Mouse (Mus musculus): ENCODE data around the gene Tex10.
"Not testable (repeated sequence)": the region's sequence is repeated elsewhere in the genome, so short reads cannot be mapped to it uniquely, and the experiment has no call there.

Gene Tex10

DNA sequence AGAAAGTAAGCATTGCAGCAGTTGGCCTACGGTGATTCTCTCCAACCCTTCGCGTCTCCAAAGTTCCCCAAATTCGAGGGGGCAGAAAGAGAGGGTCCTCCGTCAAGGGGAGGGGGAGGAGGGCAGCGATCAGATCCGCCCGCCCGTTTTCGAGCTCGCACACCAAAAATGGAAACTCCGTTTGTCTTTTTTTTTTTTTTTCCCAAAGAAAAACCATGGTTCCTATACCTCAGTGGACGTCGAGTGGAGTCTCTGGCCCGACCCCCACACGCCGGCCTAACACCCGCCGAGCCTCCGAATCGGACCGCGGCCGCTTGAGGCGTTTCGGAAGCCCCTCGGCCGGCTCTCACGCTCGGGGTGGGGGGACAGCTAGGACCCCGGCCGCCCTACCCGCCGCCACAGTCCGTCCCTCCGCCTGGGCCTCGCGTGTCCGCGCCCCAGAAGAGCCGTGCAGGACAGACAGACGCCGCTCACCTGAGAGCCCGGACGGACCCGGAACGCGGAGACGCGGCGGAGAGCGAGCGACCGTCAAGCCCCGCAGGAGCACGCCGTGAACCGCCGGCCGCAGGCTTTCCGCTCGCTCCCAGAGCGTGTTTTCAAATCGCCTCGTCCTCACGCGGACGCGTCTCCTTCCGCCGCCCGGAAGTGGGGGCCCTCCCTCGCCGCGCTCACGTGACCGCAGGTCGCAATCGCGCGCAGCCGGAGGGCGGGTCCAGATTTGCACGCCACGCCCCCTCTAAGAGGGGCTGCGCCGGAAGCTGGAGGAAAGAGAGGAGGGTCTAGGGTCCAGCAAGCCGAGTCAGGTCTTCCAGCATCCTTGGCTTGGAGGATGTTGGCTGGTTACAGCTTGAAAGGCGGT, at the start of gene Tex10:
Tex10 (minus strand) TSS at position 668 of the 859 bp plus-strand sequence.
- DNase-seq (ENCODE audit: low spot score) = peak; percentile 65

DNA sequence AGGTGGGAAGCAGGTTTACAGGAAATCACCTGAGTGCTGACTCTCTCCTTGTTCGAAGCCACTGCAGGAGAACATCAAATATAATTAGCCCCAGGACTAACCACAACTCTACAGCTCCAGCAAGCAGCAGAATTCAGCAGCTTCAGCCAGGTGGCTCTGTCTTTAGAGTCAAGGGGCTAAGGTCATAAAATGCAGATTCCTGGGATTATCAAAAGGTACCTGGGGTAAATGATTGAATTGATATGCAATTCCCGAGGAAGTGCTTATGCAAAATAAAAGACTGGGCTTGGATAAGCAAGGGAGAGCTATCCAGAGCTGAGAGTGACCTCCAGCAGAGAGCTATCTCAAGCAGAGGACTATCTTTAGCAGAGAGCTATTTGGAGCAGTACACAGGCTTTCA, 37.6 kb upstream of the Tex10 start:
- no peak for DNase-seq (ENCODE audit: low spot score)

DNA sequence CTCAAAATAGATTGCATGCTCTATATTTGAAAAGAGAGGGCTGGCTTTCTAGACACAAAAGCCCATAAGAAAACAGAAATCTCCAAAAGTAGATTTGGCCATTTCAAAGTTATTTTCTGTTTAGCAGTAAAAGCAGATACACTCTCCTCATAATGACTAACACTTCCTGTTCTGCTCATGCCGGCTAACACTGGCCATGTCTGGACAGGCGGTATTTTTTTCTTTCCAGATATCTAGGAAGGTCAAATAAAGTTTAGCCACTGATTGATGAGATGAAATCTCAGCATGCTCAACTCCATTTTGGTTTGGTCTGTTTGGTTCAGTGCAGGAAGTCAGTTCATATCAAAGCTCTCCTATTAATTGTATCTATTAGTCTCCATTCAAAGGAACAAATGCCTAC, 19.3 kb upstream of the Tex10 start:
- no peak for DNase-seq (ENCODE audit: low spot score)

DNA sequence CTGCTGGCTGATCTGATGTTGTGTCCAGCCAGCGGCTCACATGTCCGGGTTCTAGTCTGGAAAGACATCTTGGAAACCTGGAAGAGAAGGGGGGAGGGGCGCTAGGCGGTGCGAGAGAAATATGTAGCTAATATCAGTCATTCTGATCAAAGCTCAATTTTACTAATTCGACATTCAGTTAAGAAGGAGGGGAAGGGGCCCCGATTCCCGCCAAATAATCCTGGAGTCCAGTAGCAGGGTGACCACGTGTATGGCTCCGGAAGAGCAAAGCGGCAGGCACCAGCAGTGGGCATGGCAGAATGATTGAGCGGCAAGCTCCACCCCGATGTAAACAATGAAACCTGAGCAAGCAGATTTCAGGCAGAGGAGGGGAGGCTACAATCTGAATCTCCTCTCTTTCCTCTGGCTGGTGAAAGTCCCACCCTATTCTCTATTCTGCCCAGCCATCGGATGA, 18.1 kb upstream of the Tex10 start:
- no peak for DNase-seq (ENCODE audit: low spot score)

DNA sequence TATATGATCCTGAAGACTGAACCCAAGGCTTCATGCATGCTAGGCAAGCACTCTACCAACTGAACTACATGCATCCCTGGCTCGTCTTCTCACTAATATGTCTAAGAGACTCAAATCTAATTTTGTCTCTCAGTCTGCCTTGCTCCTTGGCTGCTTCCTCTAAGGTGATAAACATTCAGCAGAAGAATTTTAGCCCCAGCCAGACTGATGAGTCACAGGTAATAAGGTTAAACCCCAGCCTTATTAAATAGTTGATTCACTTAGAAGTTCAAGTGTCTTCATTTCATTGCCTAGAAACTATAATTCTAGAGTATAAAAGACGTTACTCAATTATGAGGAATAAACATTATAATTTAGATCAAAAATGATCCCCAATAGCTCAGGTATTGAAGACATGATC, 15.7 kb upstream of the Tex10 start:
- DNase-seq (ENCODE audit: low spot score) = no peak

DNA sequence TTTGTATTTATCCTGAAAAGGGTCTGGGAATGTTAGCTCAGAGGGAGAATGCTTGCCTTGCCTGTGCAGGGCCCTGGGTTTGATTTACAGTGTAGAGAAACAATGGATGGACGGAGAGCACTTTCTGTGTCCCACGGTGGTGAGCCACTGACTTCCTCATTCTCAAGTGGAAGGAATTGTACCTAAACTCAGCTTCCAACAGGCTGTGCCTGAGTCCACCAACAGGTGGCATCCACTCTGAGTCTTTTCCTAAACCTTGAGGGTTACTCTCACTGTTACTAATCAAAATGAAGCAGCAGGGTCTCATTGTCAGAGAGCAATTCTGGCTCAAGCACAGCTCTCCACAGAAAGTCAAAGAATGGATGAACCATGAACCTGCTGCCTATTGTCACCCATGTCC, 8.0 kb upstream of the Tex10 start:
- no peak for DNase-seq (ENCODE audit: low spot score)

DNA sequence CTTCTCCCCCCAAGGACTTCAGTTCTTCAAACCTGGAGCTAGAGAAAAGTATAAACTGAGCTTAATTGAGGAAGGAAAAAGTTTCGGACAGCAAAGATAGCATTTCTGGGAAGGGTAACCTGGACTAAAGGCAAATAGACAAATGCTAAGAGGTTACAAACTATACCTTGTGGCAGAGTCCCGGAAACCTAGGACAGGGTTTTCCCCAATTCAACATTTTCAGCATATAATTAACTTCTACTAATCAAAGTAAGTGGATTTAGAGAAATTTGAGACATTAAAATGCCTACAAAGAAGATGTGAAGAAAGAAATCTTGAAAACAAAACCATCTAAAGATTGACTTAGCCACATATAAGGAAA, 372 bp upstream of the Tex10 start:
- no peak for DNase-seq (ENCODE audit: low spot score)

DNA sequence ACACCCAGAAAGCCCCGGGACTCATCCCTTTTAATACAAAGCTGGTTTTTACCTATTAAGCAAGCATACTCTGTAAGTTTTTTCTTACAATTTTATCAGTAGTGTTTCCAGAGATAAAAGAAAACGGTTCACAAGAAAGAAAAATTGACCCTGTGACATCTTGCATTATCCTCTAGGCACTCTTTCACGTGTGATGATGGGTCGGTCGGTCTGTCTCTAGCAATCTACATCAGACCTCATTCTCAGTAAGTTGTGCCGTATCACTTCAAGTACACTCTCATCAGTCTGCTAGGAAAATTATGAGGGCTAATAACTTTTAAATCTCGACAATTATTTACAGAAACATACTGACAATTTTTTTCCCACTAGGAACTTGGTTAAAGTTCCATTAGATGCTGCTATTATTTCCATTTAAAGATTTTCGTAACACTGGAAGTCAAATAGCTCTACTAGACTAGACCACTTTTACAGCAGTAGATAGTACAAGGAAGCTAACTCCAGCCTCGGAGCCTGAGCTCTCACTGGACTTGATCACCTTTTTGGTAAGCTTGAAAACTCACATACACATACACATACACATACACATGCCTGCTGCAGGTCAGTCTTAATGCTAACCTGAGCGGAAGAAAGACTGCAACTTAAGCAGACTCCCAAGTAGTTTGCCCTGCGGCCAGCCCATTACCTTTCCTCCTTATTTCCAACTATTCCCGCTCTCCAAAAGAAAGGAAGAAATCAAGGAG, 1.0 kb downstream of the Tex10 start:
- DNase-seq (ENCODE audit: low spot score) = no peak

DNA sequence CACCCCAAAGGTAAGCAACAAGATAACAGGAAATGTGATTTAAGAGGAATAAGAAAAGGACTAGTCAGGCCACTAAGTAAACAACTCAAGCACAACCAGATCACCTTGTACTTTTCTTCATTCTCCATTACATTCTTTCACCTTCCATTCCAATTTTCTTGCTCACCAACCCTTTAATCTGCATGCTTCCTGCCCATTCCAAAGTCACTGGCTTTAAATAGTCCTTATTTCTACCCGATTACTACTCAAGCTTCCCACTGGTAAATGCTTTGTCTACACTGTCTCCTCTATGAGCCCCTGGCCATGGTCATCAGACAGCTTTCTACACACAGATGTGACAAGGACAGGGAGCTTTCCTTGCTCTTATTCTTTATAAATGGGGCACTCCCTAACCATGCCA, 2.3 kb downstream of the Tex10 start:
- no peak for DNase-seq (ENCODE audit: low spot score)

DNA sequence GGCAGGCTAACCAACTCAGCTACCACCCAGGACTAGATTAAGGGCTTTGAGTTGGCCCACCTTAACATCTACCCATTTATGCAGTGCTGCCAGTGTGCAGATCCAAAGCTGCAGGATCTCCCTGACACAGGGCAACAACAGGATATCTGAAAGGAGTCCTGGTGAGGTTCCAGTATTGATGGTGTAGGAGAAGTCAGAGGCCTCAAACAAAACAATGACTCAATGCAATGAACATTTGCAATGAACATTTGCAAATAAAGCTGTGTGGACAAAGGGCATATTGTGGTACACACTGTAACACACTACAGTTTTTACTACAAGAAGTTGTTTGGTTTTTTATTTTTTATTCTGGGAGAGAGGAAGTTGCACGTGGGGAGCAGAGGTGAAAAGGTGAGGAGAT, 12.2 kb downstream of the Tex10 start:
- no peak for DNase-seq (ENCODE audit: low spot score)

DNA sequence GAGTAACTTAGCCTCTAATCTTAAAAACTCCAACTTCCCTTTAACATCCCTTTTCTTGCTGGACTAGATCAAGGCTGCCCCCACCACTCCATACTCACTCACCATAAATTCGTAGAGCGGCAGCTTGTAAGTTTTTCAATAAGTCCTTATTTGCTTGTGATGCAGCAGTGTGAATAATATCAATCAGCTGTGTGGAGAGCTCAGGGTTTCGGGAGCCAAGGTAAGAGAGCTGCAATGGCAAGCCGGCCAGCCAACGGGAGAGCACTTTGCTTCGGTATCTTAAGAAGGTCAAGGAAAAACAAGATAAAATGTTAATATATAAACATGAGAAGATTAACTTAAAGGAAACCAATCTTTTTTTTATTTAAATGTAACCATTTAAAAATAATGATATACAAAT, 14.8 kb downstream of the Tex10 start:
- DNase-seq (ENCODE audit: low spot score) = no peak

DNA sequence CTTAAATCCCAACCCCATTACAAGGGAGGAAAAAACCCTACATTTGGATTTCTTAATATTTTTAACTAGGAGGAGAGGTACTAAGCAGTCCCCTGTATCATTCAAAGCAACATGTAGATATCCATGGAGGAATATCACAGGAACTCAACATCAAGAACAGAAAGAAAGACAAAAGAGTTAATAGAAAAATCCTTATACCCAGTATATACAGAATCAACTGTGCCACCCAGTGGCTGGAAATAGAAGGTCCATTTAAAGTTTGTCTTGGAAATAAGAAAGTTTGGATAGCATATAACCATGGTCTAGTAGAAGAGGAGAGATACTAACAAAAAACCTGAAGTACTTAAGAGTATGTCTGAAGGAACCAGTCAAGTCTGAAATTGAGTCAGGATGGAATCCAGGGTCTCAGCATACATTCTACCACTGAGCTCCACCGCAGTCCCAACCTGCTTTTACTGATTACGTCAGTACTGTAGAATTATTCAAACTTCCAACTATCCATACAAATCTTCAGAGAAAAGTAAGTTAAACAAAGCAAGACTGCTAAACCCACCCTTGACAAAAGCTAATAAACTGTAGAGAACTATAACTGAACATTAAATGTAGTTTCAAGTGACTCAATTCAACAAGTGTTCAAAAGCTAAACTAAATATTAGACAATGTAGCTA, 19.0 kb downstream of the Tex10 start:
- DNase-seq (ENCODE audit: low spot score) = no peak

DNA sequence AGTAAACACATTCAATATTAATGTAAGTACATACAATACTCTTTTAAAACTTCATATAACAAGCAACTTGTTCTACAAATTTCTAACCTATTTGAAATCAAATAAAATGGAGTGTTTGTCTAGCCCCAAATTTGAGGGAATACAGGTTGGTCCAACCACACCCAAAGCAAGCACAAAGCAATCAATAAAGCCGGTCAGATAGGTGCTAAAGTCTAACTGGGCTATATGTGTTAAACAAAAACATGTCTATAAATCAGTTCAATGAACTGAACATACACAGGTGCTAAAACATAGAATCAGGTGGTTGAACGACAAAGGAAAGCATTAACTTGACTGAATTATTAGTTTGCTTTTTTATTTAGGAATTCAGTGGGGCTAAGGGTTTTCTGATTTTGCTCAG, 45.2 kb downstream of the Tex10 start:
- DNase-seq (ENCODE audit: low spot score) = no peak

DNA sequence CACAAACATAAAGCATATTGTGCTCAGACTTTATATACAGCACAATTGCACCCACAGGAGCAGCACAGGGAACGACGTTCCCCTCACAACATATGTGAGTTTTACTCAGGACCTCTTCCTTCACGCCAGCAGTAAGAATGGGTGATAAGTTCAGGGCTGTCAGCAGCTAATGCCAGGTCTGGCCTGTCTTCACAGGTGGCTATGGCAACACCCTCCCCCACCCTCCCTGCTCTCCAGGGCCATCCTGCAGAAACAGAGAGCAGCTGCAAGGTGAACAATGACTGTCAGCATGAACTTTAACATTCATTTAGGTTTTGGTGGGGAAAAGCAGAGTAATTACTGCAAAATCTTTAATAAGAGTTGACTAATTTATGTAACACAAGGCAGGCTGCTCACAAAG, 45.8 kb downstream of the Tex10 start:
- no peak for DNase-seq (ENCODE audit: low spot score)

DNA sequence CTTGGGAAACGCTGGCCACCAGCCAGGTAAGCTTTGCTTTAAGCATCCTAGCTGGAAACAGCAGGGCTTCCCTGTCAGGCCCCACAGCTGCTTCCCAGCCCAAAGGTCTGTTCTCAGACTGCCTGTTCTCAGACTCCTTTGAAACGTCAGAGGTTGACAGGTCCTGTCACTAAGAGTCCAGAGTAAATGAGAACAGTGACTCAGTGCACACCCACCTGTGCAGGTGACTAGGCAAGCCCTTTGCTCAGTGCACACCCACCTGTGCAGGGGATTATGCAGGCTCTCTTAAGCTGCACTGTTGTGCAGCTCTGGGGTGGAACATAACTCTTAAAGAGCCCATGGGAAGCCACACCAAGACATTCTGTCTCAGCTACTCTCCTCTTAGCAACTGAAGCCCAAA, 49.5 kb downstream of the Tex10 start:
- DNase-seq (ENCODE audit: low spot score) = no peak

DNA sequence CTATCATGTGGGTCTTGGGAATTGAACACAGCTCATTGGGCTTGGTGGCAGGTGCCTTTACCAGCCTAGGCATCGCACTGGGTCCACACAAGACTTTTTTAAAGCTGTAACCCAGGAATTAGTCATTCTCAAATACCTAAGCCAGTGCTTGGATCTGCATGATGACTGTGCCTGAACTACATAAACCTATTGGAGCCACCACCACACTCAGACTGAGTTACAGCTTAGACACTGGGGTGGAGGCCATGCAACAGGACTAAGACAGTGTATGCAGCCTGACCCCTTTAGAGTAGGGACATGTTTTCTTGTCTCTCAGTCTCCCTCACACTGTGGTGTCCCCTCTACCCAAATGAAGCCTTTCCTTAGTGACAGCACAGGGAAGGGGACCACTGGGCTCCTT, 50.6 kb downstream of the Tex10 start:
- DNase-seq (ENCODE audit: low spot score) = no peak

DNA sequence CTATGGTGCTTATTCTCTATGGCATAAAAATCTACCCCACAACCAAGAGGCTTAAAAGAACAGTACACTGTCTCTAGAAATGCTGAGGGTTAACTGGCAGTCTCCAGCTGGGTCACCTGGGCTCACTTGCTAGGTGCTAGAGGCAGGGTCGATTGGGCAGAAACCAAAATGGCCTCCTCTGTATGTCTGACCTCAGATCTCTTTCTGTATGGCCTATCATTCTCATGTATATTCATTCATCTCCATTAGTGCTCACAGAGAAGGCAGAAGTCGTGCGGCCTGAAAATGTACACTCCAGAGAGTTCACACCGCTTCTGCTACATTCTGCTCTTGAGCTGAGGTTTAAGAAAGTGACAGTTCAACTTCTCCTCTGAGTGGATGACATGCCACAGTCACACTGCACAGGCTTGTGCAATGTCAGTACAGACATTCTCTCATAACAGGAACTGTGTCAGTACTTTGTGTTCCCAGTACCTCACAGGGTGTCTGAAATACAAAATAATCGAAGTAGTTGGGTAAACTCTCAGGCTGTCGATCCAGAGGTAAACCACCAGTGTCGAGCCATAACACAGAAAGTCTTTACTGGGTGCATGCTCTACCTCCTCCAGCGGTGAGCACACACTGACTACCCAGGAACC, 54.3 kb downstream of the Tex10 start:
- DNase-seq (ENCODE audit: low spot score) = no peak

DNA sequence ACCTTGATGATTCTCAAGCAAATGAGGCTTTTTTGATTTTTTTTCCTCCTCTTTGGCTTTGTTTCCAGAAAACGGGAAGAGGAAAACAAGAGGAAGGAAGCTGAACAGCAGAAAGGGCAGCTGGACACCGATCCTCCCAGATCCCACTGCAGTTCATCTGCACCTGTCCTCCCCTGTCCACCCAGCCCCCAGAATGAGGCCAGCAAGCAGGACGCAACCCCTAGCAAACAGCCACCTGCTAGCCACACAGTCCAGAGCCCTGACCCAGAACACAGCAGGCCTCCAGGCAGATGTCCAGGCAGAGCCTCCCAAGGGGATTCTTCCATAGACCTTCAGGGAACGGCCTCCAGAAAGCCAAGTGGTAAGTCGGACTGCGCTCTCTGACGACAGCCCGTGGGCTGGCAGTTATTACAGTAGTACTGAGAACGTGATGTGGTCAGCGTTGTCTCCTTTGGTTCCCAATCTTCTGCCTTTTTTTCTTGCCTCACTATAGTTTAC, 57.4 kb downstream of the Tex10 start:
- no peak for DNase-seq (ENCODE audit: low spot score)

DNA sequence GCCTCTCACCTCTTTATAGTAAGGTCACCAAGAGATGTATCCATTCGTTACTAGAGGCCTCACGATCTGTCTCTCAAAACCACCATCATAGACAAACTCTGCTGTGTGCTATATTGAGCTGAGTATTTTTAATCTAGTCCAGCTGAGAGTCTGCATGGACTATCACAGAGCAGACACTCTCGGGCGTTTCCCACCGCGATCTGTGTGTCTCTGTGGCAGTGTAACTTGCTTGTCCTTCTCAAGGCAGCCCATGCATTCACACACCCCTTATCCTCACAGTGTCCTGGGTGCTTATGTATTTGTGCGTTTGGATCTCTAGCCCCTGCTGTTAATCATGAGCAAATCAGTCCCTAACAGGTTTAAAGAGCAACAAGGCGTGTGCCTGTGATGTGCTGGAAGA, 59.8 kb downstream of the Tex10 start:
- DNase-seq (ENCODE audit: low spot score) = no peak

DNA sequence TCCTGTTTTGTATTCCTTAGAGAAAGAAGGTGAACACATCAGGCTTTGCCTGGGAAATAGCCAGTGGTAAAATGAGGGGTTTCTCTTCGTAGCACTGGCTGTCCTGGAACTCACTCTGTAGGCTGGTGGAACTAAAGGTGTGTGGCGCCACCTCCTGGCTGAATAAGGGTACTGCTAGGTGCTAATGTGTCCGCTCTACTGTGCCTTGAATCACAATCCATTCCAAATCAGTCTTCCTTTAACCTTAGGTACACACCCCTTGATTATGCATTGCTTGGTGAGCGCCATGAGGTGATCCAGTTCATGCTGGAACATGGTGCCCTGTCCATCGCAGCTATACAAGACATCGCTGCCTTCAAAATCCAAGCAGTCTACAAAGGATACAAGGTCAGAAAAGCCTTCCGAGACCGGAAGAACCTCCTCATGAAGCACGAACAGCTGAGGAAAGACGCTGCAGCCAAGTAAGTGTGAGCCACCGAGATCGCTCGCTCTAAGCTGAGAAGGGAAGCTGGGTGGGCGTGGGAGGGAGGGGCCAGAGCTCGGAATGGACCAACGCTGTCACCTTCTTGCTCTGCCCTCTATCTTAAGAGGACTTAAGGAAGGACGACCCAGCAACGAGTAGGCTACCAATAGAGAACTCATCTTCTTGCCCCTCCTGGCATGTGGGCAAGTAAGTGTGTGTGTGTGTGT, 65.8 kb downstream of the Tex10 start:
- DNase-seq (ENCODE audit: low spot score) = no peak

DNA sequence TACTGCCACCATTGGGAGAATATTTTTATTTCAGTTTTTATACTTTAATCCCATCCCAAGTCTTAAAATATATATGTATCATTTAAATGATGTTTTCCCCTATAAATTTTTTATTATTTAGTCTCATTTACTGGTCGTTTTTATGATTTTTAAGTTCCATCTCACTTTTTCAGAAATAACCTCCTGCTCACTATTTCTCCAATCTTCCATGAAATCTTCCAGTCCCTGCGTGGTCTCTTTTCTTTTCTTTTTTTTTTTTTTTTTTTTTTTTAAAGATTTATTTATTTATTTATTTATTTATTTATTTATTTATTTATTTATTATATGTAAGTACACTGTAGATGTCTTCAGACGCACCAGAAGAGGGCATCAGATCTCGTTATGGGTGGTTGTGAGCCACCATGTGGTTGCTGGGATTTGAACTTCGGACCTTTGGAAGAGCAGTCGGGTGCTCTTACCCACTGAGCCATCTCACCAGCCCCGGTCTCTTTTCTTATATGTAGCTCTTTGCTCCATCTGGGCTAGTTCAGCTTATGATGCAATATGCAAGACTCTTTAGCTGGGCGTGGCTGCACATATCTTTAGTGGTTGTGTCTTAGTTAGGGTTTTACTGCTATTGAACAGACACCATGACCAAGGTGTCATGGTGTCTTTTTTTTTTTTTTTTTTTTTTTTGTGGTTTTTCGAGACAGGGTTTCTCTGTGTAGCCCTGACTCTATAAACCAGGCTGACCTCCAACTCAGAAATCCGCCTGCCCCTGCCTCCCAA, 67.4 kb downstream of the Tex10 start:
- DNase-seq (ENCODE audit: low spot score) = not testable (repeated sequence)

Data from urinary bladder, postnatal 10 days (tissue).